Mouse (Mus musculus) ES-Bruce4 (cell line): ENCODE measurements at regions not wholly inside any gene's neighbourhood (a gene's known extent, or its start where the extent isn't known, plus 50 kb on each side); places are given as distances from the start of the nearest gene placed in this dataset.
"Not testable (repeated sequence)": the region's sequence is repeated elsewhere in the genome, so short reads cannot be mapped to it uniquely, and the experiment has no call there.

Source experiments
- H3K27ac ChIP-seq: 2 replicates; pipeline ENCODE4 v1.5.1; 2012; ENCODE audit warnings: low read length, inconsistent platforms; ENCODE audit not compliant: insufficient read depth
- H3K27me3 ChIP-seq: 2 replicates; pipeline ENCODE4 v1.6.1; 2012; ENCODE audit warnings: mild to moderate bottlenecking, low read length, inconsistent platforms; ENCODE audit not compliant: control insufficient read depth, poor library complexity, insufficient read depth, severe bottlenecking
- H3K36me3 ChIP-seq: 2 replicates; pipeline ENCODE4 v1.6.1; 2012; ENCODE audit warnings: inconsistent platforms, mild to moderate bottlenecking, low read length, moderate library complexity; ENCODE audit not compliant: control insufficient read depth, poor library complexity, insufficient read depth, severe bottlenecking
- H3K4me1 ChIP-seq: one replicate; pipeline ENCODE4 v1.8.1; 2011; ENCODE audit warnings: low read length; ENCODE audit not compliant: control insufficient read depth, insufficient read depth
- H3K4me3 ChIP-seq: 2 replicates; pipeline ENCODE4 v1.5.1; 2011; ENCODE audit warnings: low read depth, mild to moderate bottlenecking, low read length
- H3K9ac ChIP-seq: 2 replicates; pipeline ENCODE4 v1.6.1; 2012; ENCODE audit warnings: low read depth, mild to moderate bottlenecking, inconsistent platforms; ENCODE audit not compliant: poor library complexity, severe bottlenecking
- H3K9me3 ChIP-seq: replicated peaks from 2 replicates; pipeline ENCODE4 v1.6.1; 2012; ENCODE audit warnings: mild to moderate bottlenecking, low read length, inconsistent platforms; ENCODE audit not compliant: control insufficient read depth, poor library complexity, insufficient read depth, severe bottlenecking
- CTCF ChIP-seq: IDR thresholded peaks from one replicate; pipeline ENCODE4 v1.8.1; 2011; ENCODE audit warnings: low read depth, low read length
- EP300 ChIP-seq: IDR thresholded peaks from 2 replicates; pipeline ENCODE4 v1.6.1; 2011; ENCODE audit warnings: low read depth, low read length; ENCODE audit not compliant: insufficient read depth
- POLR2A ChIP-seq: IDR thresholded peaks from one replicate; pipeline ENCODE4 v1.8.1; 2011; ENCODE audit warnings: low read length; ENCODE audit not compliant: insufficient read depth

- H3K4me1 ChIP-seq: no peaks in the 10 kb centered on the region
- no peak overlapping the region for H3K4me3 ChIP-seq
- H3K9ac ChIP-seq: no peak overlapping the region
- H3K27me3 ChIP-seq: no peaks in the 10 kb centered on the region
- H3K9me3 ChIP-seq: no peaks in the 10 kb centered on the region
- no peaks in the 10 kb centered on the region for H3K36me3 ChIP-seq
- H3K27ac ChIP-seq: no peak overlapping the region
- no peak for TF ChIP-seq POLR2A
- TF ChIP-seq CTCF: no peak
- TF ChIP-seq EP300: no peak
Observed at GRCm38 (mm10) chr4:22153620-22154019, 203.7 kb upstream of the Fbxl4 start.

- no peak overlapping the region for H3K27ac ChIP-seq
- H3K4me3 ChIP-seq: no peak overlapping the region
- no peaks in the 10 kb centered on the region; the same call in 1 of the 2 replicates for H3K27me3 ChIP-seq
- TF ChIP-seq POLR2A: no peak
- TF ChIP-seq CTCF: no peak
- no peak for TF ChIP-seq EP300
- H3K9me3 ChIP-seq: no peaks in the 10 kb centered on the region; the same call in 1 of the 2 replicates
- no peak overlapping the region for H3K9ac ChIP-seq
- no peaks in the 10 kb centered on the region for H3K4me1 ChIP-seq
- no peaks in the 10 kb centered on the region for H3K36me3 ChIP-seq
Observed at GRCm38 (mm10) chr4:22186422-22186821, 170.9 kb upstream of the Fbxl4 start.

DNA sequence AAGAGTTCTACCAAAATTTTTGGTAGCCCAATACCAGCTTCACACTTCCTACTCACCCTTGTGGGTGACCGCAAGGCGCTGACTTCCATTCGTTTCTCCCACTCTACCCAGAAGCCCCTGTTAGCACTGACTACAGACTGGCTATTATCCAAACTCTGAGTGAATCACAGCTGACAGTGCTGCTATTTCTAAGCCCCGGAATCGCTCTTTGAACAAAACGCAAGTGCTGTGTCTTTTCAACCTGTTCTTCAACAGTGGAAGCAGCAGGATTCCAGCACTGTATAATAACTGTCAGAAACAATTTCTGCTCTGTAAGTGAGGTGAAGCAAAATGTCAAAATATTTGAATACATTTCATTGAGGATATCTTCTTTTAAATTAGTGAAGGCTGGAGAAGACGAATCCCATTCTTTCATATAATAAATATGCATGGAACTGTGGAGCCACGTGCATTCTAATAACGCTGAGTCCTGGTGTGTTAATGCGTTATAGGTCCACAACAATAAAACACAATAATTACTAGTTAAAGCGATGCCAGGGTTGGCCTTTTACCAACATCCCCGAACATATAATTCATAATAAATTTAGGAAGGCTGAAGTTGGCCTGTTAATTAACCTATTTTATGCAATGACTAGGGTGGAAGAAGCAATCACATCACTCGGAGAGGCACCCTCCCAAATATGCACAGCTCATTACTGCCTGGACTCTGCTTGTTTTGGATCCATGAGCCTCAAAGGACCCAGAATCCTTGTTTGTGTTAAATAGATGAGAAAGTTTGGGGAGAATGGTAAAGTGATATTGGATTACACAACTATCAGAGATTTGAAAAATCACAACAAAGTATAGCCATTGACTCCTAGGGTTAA, 169.0 kb upstream of the Fbxl4 start:
- H3K9me3 ChIP-seq: no peaks in the 10 kb centered on the region; the same call in 1 of the 2 replicates
- H3K4me1 ChIP-seq: no peaks in the 10 kb centered on the region
- no peak overlapping the region for H3K27ac ChIP-seq
- no peak overlapping the region for H3K4me3 ChIP-seq
- H3K9ac ChIP-seq: no peak overlapping the region
- H3K27me3 ChIP-seq: no peaks in the 10 kb centered on the region; the same call in 1 of the 2 replicates
- no peaks in the 10 kb centered on the region for H3K36me3 ChIP-seq
- TF ChIP-seq CTCF: no peak
- no peak for TF ChIP-seq EP300
- TF ChIP-seq POLR2A: no peak

GRCm38 (mm10) chr4:22196501-22196900, 160.8 kb upstream of the Fbxl4 start:
- Histone ChIP-seq H3K4me3 (no peak overlapping the region), H3K27ac (no peak overlapping the region), H3K9ac (no peak overlapping the region), H3K27me3 (no peaks in the 10 kb centered on the region), H3K9me3 (peaks cover 11% of the 10 kb centered on the region; the same call in 1 of the 2 replicates), H3K36me3 (no peaks in the 10 kb centered on the region), H3K4me1 (no peaks in the 10 kb centered on the region)
- no peak for TF ChIP-seq EP300
- no peak for TF ChIP-seq POLR2A
- no peak for TF ChIP-seq CTCF

DNA sequence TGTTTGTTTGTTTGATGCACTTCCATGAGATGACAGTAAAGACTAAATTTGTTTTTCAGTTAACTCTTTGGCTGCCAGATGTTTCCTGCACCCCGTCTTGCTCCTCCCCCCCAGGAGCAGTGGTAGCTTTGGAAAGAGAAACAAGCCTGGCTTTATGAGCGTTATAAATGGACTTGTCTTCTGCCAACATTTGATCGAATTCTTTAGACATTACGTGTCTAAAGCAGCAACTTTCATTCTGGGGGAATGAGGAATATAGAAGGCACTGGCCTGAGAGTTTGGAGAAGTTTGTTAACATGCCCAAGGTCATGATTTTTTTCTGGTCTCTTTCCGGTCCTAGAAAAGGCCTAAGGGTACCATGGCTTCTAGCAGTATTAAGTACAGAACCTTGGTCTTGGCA, 148.8 kb upstream of the Fbxl4 start:
- H3K4me1 ChIP-seq: no peaks in the 10 kb centered on the region
- no peaks in the 10 kb centered on the region for H3K36me3 ChIP-seq
- no peak for TF ChIP-seq EP300
- TF ChIP-seq CTCF: no peak
- no peak for TF ChIP-seq POLR2A
- H3K27ac ChIP-seq: no peak overlapping the region
- no peak overlapping the region for H3K4me3 ChIP-seq
- H3K9ac ChIP-seq: no peak overlapping the region
- H3K9me3 ChIP-seq: no peaks in the 10 kb centered on the region
- no peaks in the 10 kb centered on the region for H3K27me3 ChIP-seq

- no peaks in the 10 kb centered on the region; the same call in 1 of the 2 replicates for H3K9me3 ChIP-seq
- no peaks in the 10 kb centered on the region for H3K27me3 ChIP-seq
- H3K4me1 ChIP-seq: no peaks in the 10 kb centered on the region
- no peak overlapping the region for H3K9ac ChIP-seq
- H3K27ac ChIP-seq: no peak overlapping the region
- TF ChIP-seq EP300: no peak
- TF ChIP-seq CTCF: no peak
- no peak for TF ChIP-seq POLR2A
- H3K4me3 ChIP-seq: no peak overlapping the region
- H3K36me3 ChIP-seq: no peaks in the 10 kb centered on the region
Observed at GRCm38 (mm10) chr4:22237640-22238039, 119.7 kb upstream of the Fbxl4 start.

GRCm38 (mm10) chr4:22250276-22250675, 107.1 kb upstream of the Fbxl4 start:
- not testable (repeated sequence) for H3K27ac ChIP-seq, H3K27me3 ChIP-seq, H3K9me3 ChIP-seq, H3K4me1 ChIP-seq, H3K9ac ChIP-seq, H3K36me3 ChIP-seq, H3K4me3 ChIP-seq
